Mouse (Mus musculus): ENCODE results near the gene Scamp5.

DNA sequence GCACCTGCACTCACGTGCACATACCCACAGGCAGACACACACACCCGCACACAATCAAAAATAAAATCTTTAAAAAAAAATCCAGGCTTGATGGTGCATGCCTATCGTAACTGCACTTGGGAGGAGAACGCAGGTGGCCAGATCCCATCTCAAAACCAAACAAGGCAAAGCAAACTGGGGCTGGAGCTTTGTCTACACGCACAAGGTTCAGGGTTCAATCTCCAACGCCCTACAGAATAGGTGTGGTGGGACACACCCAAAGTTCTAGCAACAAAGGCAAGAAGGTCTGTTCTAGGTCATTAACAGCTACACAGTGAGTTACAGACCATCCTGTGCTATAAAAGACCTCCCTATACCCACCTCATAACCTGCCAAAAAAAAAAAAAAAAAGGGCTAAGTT, 5.0 kb downstream of the Scamp5 start:
- TF ChIP-seq CTCF (IDR thresholded peaks at IDR 0.05) (no peak), EP300 (IDR thresholded peaks at IDR 0.05) (no peak)

Measured in lung, postnatal 0 days (tissue).